Mouse (Mus musculus): ENCODE measurements around the gene Tlr4. TPM values are rescaled to one million over a fixed set of nuclear protein-coding genes. Genes with fewer than 3 reads are reported as not detected.

The Tlr4 gene
- total RNA-seq (2012; rRNA removed) (14.4 and 19.0 TPM in 2 replicates), total RNA-seq (2014; rRNA removed) (22.1 and 25.0 TPM in 2 replicates), polyA plus RNA-seq (2012; ENCODE audit: insufficient read length, low read depth) (8.4 and 8.6 TPM in 2 replicates)

GRCm38 (mm10) chr4:66827463-66828162, at the start of gene Tlr4:
Gene Tlr4, plus strand, starts transcription at chr4:66827584.
- Histone ChIP-seq H3K36me3 (replicated peaks in 1 of 2; ENCODE audit: control insufficient read depth in 1 of 2, insufficient read depth in 1 of 2, low read length in 1 of 2) (peaks cover 3 to 6% of the 10 kb centered on the region in 2 experiments), H3K4me3 (replicated peaks in 1 of 3; ENCODE audit: low read depth in 2 of 3, low read length in 2 of 3, poor library complexity in 1 of 3) (peak within 1 kb of the TSS; percentile 57 to 79 (median 75)), H3K79me2 (replicated peaks; ENCODE audit: control insufficient read depth, extremely low read depth, insufficient read depth, poor library complexity, severe bottlenecking) (peaks cover 24% of the 10 kb centered on the region), H3K27ac (ENCODE audit: insufficient read depth, low read depth) (peak within 1 kb of the TSS; percentile 95), H3K4me2 (ENCODE audit: insufficient read depth, low read depth, poor library complexity, severe bottlenecking) (peak within 1 kb of the TSS; percentile 89), H3K4me1 (ENCODE audit: control insufficient read depth in 1 of 2, insufficient read depth in 2 of 2) (peaks cover 0 to 37% of the 10 kb centered on the region in 2 experiments; a peak in 2 of 4 replicates), H3K27me3 (replicated peaks) (no peaks in the 10 kb centered on the region), H3K9ac (ENCODE audit: insufficient read depth, low read depth) (peak within 1 kb of the TSS; percentile 98), H3K9me3 (replicated peaks; ENCODE audit: low read length) (no peaks in the 10 kb centered on the region)
- TF ChIP-seq MYC (IDR thresholded peaks at IDR 0.05; ENCODE audit: low read depth, low read length) (peak; percentile 34; the same call in 1 of the 2 replicates), TCF12 (IDR thresholded peaks at IDR 0.05; ENCODE audit: low read depth, low read length) (peak; percentile 94), ETS1 (conservative IDR thresholded peaks at IDR 0.05; ENCODE audit: low read depth, low read length) (peak; percentile 98), EP300 (IDR thresholded peaks at IDR 0.05; ENCODE audit: low read length) (peak; percentile 96), ELF1 (IDR thresholded peaks at IDR 0.05; ENCODE audit: low read depth, low read length) (peak; percentile 89), KAT2A (IDR thresholded peaks at IDR 0.05; ENCODE audit: insufficient replicate concordance, low read length) (no peak), MAZ (IDR thresholded peaks at IDR 0.05; ENCODE audit: low read depth, low read length) (peak; percentile 76; the same call in 1 of the 2 replicates), SIN3A (IDR thresholded peaks at IDR 0.05; ENCODE audit: low read length) (0 out of 2 replicates have a peak, but pooled peaks have one; percentile 60), RAD21 (IDR thresholded peaks at IDR 0.05; ENCODE audit: low read depth, low read length) (peak; percentile 16), JUND (conservative IDR thresholded peaks at IDR 0.05; ENCODE audit: low read depth, low read length) (peak; percentile 32; the same call in 1 of the 2 replicates), USF2 (conservative IDR thresholded peaks at IDR 0.05; ENCODE audit: low read depth, low read length) (no peak), HCFC1 (IDR thresholded peaks at IDR 0.05; ENCODE audit: low read depth, low read length) (peak; percentile 60), MAX (IDR thresholded peaks at IDR 0.05; ENCODE audit: low read length) (no peak; the same call in 1 of the 2 replicates), PAX5 (IDR thresholded peaks at IDR 0.05; ENCODE audit: low read length) (no peak), MXI1 (IDR thresholded peaks at IDR 0.05; ENCODE audit: low read depth, low read length) (peak; percentile 0; the same call in 1 of the 2 replicates), IRF4 (IDR thresholded peaks at IDR 0.05; ENCODE audit: low read depth, low read length) (peak; percentile 98), CHD2 (IDR thresholded peaks at IDR 0.05; ENCODE audit: low read length) (peak; percentile 76), ZMIZ1 (IDR thresholded peaks at IDR 0.05; ENCODE audit: low read depth, low read length) (peak; percentile 79), NELFE (IDR thresholded peaks at IDR 0.05; ENCODE audit: low read depth, low read length) (peak; percentile 68), JUN (IDR thresholded peaks at IDR 0.05; ENCODE audit: insufficient read depth, low read depth, low read length) (peak; percentile 16; the same call in 1 of the 2 replicates), BHLHE40 (IDR thresholded peaks at IDR 0.05; ENCODE audit: low read depth, low read length) (peak; percentile 74), MAFK (IDR thresholded peaks at IDR 0.05; ENCODE audit: insufficient replicate concordance, low read length) (peak; percentile 92), POLR2AphosphoS2 (IDR thresholded peaks at IDR 0.05; ENCODE audit: low read depth, low read length) (0 out of 2 replicates have a peak, but pooled peaks have one; percentile 54), CTCF (conservative IDR thresholded peaks at IDR 0.05 in 1 of 2, IDR thresholded peaks at IDR 0.05 in 1 of 2; ENCODE audit: low read depth in 2 of 2, low read length in 2 of 2) (no peak), ZC3H11A (IDR thresholded peaks at IDR 0.05; ENCODE audit: low read depth, low read length) (no peak), CHD1 (IDR thresholded peaks at IDR 0.05; ENCODE audit: low read depth, low read length) (0 out of 2 replicates have a peak, but pooled peaks have one; percentile 12), TBP (conservative IDR thresholded peaks at IDR 0.05; ENCODE audit: low read depth, low read length) (peak; percentile 85), E2F4 (IDR thresholded peaks at IDR 0.05; ENCODE audit: insufficient replicate concordance, low read depth, low read length) (0 out of 2 replicates have a peak, but pooled peaks have one; percentile 59), ZNF384 (IDR thresholded peaks at IDR 0.05; ENCODE audit: low read depth, low read length) (no peak), NRF1 (IDR thresholded peaks at IDR 0.05; ENCODE audit: low read depth, low read length) (no peak), GABPA (IDR thresholded peaks at IDR 0.05; ENCODE audit: insufficient replicate concordance, low read depth, low read length) (no peak), MEF2A (IDR thresholded peaks at IDR 0.05; ENCODE audit: borderline replicate concordance, low read depth, low read length) (peak; percentile 90), SMC3 (IDR thresholded peaks at IDR 0.05; ENCODE audit: low read depth, low read length) (no peak), RCOR1 (conservative IDR thresholded peaks at IDR 0.05; ENCODE audit: low read depth, low read length) (0 out of 2 replicates have a peak, but pooled peaks have one; percentile 56), UBTF (IDR thresholded peaks at IDR 0.05; ENCODE audit: low read depth, low read length) (no peak), USF1 (IDR thresholded peaks at IDR 0.05; ENCODE audit: low read depth, low read length) (peak; percentile 44), POLR2A (IDR thresholded peaks at IDR 0.05; ENCODE audit: low read depth, low read length) (peak; percentile 72), ZKSCAN1 (IDR thresholded peaks at IDR 0.05; ENCODE audit: borderline replicate concordance, low read depth, low read length) (no peak)
- in situ Hi-C loops (cut with MboI; ENCODE audit: low pct_ligation_motif_present, low pct_unique_long_range_greater_than_20kb, low sequenced_read_pairs) (no loop called here), dilution Hi-C loops (cut with MboI; ENCODE audit: extremely low pct_ligation_motif_present, extremely low pct_unique_long_range_greater_than_20kb, low sequenced_read_pairs) (no loop called here)
- peak; percentile 92 for DNase-seq (ENCODE audit: extremely low read depth)
